Mouse (Mus musculus) embryonic fibroblast, embryonic 13.5 days (primary cell): ENCODE measurements around the gene Rxra.

Experiments used
- CTCF ChIP-seq: IDR thresholded peaks from 2 replicates; pipeline ENCODE4 v1.5.1; 2011; ENCODE audit warnings: mild to moderate bottlenecking, control low read depth, low read length, moderate library complexity, borderline replicate concordance; ENCODE audit not compliant: insufficient read depth
- POLR2A ChIP-seq: IDR thresholded peaks from 2 replicates; pipeline ENCODE4 v1.6.1; 2011; ENCODE audit warnings: low read depth, mild to moderate bottlenecking, control low read depth, low read length, moderate library complexity

GRCm38 (mm10) chr2:27772841-27773388 is 96.7 kb downstream of the Rxra start:
- TF ChIP-seq POLR2A, result no peak
- TF ChIP-seq CTCF, result no peak
